Mouse (Mus musculus) kidney, postnatal 14 days (tissue): ENCODE measurements around the gene Ddah2.
"Not testable (repeated sequence)": the region's sequence is repeated elsewhere in the genome, so short reads cannot be mapped to it uniquely, and the experiment has no call there.

Experiments
- DNase-seq: peaks from one replicate; pipeline ENCODE4 v3.0.0; 2022; ENCODE audit warnings: mixed read lengths

Gene Ddah2

GRCm38 (mm10) chr17:35028315-35028714, 30.5 kb upstream of the Ddah2 start:
- no peak for DNase-seq

DNA sequence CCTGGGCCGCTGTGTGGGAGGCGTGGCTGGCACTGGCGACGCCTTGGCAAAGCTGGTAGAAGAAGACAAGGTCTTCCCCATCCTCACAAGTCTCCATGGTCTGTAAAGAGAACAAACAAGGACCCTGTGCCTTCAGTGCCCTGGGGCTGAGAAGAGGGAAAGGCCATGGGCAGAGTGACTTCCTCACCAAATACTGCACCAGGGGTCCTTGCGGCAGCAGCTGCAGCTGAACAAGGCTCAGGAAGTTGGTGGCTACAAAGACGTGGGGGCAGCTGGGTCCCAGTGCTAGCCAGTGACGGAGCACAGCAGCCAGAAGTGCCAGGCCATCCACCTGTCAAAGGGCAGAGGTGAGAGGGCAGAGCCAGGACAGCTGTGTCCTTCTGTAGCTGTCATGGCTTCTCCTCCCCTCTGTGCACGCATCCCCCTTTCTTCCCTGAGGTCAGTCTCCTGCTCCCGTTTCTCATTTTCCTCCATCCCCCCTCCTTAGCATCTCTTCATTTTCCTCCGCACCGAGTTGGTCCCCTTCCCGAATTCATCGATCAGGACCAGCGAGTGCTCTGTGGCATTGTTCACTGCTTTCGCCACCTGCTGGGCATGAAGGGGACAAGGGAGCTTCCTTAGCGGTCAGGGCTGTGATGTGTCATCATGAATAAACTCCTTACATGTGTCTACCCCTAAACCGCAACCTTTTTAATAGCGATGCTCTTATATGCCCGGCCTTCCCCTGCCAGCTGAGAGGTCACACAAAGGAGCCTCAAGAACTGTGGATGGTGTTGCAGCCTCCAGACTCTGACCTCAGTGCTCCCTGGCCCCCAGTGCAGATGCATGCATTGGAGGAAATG, 28.9 kb upstream of the Ddah2 start:
- no peak for DNase-seq

DNA sequence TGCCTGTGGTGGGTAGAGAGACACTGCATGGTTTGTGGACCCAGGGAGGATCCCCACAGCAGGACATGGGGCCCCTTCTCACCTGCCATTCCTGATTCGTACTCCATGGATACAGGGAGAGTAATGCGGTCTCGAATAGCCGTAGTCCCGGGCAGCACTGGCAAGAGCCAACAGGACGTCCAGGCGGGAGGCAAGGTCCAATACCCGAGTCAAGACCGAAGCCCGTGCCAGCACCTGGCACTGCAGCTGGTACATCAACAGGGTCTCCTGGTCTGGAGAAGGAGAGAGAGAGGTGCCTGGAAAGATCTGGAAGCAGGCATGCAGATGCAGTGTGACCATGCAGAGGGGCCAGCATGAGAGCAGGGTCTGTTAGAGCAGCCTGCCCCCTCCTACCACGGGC, 27.6 kb upstream of the Ddah2 start:
- no peak for DNase-seq

GRCm38 (mm10) chr17:35031880-35032279, 27.0 kb upstream of the Ddah2 start:
- no peak for DNase-seq

GRCm38 (mm10) chr17:35032323-35032870, 26.4 kb upstream of the Ddah2 start:
- no peak for DNase-seq

DNA sequence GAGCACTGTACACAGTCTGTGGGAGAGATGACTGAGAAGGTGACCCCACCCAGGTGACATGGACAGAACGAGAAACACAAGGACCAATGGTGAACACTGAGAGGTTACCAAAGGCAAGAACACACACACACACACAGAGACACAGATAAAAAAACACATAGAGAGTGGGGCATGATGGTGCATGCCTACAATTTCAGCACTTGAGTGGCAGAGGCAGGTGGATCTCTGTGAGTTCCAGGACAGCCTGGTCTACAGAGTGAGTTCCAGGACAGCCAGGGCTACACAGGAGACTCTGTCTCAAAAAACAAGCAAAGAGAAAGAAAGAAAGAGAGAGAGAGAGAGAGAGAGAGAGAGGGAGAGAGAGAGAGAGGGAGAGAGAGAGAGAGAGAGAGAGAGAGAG, 25.1 kb upstream of the Ddah2 start:
- DNase-seq = not testable (repeated sequence)

- no peak for DNase-seq
These were observed 23.9 kb upstream of the Ddah2 start for GRCm38 (mm10) chr17:35034896-35035295.

DNA sequence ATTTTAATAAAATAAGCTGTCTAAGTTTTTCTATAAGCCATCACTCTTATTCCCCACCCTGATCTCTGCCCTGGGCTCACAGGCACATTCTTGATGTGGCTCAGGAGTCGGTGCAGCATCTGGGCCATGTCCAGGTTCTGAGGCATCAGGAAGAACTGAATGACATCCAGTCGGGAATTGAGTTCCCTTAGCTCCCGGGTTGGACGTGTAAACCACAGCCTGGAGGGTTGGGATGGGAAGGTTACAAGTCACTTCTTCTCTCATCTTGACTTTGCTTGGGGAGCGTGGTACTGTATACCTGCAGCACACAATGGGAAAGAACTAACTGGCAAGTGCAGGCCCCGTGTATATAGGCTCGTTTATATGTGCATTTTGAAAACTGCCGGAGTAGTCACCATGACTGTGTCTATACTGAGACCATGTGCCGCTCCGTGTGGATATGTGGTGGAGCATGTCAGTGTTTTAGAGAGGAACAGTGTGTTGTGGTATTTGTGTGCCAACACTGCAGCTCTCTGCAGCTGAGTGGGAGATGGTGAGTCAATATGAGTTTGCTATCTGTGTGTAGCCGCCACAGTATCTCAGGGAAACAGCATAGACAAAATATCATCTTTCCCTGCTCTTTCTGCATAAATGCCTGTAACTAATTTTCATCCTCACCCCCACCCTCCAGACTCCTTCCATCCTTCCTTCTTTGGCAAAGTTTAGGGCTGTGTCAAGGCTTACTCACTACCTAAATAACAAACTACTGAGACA, 19.5 kb upstream of the Ddah2 start:
- DNase-seq = no peak

DNA sequence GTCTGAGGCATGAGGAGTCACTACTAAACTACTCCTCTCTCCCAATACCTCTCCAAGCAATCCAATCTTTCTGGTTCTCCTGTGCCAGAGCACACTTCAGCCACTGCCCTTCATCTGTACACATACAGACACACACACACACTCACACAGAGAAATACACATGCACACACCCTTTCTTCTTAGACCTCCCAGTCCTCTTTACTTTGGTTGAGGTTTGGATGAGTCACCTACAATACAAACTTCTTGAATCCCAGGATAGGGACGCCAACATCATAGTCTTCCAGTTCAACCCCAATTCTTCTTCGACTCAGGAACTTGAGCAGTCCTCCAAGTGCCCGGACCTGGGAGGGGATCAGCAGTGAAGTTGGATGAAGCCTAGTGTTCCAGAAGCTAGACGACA, 15.0 kb upstream of the Ddah2 start:
- no peak for DNase-seq

DNA sequence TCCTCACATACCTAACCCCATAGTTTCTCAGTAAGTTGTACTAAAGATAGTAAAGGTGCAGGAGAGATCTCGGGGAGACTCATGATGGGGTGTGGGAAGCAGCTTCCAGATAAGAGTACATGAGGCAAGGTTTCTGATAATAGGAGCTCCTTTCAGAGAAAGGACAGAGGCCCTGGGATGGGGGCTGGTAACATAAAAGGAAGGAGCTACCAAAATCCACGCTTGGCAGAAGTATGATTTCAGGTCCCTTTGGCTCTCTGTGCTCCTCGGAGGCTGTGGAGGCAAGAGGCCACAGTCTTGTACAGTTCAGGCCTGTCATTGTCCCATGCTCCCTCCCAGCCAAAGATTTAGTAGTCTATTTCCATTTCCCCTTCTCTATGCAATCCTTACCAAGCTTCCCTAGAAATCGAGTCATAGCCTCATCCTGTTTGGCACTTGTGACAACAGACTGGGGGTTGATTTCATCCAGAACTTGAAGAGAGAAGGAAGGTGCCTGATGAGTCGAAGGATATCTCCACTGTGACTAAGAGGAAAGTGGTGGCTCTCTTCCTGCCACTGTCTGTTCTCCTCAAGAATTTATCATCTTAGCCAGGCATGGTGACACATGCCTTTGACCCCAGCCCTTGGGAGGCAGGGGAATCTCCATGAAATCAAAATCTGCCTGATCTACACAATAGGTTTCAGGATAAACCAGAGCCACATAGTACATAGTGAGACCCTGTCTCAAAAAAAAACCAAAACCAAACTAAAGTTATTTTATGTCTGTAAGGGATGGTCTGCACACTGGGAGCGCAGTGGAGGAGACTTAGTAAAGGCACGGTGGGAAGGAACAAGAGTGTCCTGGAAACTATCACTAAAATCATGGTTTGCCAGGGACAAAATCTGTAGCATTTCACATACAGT, 13.7 kb upstream of the Ddah2 start:
- DNase-seq = no peak

- DNase-seq = no peak
These were observed 12.8 kb upstream of the Ddah2 start for GRCm38 (mm10) chr17:35045807-35046680.

DNA sequence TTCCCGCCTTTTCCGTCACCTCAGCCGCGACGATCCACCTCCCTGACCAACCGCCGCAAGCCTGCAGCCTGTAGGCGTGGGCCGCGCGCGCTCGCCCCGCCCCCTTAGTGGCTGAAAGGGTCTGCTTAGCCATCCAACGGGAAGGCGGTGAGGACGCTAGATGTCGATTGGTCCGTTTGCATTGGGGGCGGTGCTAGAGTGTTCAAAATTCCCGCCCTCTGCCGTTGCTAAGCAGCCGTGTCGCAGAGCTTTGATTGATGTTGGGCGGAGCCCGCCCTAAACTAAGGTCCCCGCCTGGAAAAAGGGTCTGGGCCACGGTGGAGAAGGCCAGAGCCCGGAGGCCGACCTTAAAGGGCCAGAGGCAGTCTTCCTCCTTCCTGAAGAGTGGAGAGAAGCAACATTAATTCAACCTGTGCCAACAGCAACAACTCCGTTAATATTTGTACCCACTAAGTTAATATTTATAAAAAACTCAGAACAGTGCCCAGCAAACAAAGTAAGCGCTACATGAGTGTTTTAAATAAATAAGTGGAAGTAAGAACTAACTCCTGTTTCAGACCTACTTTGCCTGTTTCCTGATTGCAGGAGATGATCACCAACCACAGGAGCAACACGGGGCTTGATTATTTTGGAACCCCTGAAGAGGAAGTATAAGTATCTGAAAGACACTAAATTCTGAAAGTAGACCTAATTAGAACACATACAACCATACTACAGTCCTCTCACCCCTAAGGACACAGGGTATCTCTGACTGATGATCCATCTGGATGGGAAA, 12.0 kb upstream of the Ddah2 start, which contains the start of gene Msh5:
TSS of gene Msh5 (minus strand) at position 65 of the 775 bp plus-strand sequence.
- DNase-seq = peak; percentile 99

DNA sequence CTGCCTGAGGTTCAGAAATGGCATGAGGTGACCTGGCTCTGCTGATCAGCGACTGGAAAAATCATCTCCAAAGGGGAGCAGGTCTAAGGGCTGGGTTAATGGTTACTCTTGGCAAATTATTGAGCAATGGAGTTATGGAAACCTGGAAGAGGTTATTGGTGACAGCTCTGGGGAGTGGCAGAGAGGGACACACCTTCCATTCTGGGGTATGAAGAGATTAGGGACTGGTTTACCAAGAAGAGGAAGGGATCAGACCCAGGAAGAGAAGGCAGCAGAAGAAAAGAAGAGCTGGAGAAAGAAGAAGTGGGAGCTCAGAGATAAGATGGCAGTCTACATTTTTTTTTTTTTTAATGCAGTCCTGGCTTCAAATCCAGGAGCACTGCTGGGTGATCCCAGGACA, 11.1 kb upstream of the Ddah2 start:
- peak; percentile 73 for DNase-seq

DNA sequence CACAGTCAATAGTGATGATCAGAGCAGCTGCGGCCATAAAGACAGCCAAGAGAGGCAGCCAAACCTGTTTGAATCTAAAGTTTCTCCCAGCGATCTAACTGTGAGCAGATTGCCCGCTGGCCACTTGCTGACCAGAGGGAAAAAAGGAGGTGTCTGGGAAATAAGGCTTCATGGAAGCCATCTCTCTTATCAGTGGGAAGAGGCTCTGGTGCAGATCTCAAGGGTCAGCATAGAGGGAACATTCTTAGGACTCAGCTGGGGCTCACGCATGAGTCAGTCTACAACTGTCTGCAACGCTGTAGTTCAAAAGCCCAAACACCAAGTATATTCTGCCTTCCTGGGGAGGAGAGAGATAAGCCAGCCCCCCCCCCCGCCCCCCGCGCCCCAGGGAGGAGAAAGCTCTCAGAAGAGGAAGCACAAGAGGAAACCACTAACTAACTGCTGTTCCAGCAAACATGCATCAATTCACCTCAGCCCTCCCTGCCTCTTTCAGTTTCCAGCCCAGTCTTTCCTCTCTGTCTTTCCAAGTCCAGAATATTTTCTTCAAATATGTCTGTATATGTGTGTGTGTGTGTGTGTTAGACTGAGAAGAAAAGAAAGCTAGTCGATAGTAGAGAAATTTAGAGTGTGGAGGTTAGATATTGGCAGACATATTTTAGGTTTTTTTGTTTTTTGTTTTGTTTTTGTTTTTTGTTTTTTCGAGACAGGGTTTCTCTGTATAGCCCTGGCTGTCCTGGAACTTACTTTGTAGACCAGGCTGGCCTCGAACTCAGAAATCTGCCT, 10.5 kb upstream of the Ddah2 start:
- DNase-seq = peak; percentile 32

DNA sequence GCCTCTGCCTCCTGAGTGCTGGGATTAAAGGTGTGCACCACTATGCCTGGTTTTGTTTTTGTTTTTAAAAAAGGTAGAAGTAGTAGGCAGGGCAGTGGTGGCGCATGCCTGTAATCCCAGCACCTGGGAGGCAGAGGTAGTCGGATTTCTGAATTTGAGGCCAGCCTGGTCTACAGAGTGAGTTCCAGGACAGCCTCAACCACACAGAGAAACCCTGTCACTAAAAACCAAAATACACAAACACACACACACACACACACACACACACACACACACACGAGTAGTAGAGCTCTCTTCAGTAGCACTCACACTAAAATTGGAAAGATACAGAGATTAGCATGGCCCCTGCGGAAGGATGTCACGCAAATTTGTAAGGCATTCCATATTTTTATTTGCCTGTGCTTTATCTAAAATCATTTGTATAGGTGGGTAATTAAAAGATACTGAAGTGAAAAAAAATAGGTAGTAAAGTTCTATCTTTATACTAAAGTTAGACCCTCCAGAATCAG, 9.8 kb upstream of the Ddah2 start:
- DNase-seq = no peak

GRCm38 (mm10) chr17:35049561-35050016, 9.2 kb upstream of the Ddah2 start, which contains the start of gene Clic1:
Gene Clic1 (plus strand): TSS chr17:35049966.
- DNase-seq = peak; percentile 72

GRCm38 (mm10) chr17:35050126-35050750, 8.6 kb upstream of the Ddah2 start:
- peak; percentile 87 for DNase-seq

GRCm38 (mm10) chr17:35051156-35052086, 7.4 kb upstream of the Ddah2 start:
- DNase-seq = peak; percentile 89
